Mouse (Mus musculus): ENCODE results near the gene Cux2.

Gene Cux2

DNA sequence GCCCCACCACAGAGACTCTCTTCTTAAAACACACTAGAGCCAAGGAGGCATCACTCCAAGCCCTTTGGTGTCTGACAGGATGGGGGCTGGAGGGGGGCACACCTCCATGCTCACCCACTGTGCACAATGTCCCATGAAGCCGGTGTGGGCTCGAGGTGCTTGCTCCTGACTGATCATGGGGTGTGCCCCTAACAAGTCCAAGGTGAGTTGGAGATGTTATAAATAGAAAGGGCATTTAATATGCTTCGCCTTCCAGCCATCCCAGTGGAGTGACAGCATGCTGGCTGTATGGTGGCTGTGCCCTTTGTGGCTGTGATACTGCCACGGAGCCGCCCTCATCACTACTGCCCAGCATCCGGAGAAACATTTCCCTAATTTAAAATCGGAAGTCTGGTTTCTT lies 87.5 kb downstream of the Cux2 start:
- DNase-seq (ENCODE audit: low spot score) = no peak

DNA sequence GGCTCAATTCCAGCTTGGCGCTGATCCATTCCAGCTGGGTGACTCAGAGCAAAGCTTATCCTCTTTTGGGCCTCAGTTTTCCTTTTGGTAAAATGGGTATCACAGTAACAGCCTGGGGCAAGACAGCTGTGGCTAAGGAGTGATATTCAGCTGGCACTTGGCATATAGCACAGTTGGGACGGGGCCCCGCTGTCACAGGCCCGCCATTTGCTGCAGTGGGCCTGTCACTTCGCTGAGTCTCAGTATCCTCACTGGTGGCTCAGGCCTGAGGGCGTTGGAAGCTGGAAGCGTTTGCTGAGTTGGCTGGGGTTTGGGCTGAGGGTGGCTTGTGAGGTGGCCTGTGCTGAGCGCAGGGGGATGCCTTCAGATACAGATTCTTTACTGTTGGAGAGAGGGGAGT lies 88.6 kb downstream of the Cux2 start:
- no peak for DNase-seq (ENCODE audit: low spot score)

- no peak for DNase-seq (ENCODE audit: low spot score)
Measured at GRCm38 (mm10) chr5:121959688-121960087, 90.2 kb downstream of the Cux2 start.

DNA sequence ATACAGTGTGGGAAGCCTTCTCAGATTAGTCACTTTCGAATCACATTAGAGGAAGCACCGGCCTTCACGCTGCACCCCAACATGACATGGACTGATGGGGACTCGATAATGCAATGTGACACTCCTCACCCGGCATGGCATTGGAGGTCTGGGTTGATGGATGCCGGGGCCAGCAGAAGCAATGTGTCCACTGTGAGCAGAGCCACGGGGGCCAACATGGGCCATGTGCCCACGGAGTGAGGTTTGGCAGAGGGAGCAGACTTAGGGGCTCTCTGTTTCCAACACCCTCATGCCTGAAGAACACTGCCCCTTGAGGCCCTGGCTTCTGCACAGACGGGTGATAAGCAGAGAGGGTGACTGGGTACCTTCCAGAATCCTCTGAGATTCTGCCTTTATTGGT lies 91.4 kb downstream of the Cux2 start:
- no peak for DNase-seq (ENCODE audit: low spot score)

DNA sequence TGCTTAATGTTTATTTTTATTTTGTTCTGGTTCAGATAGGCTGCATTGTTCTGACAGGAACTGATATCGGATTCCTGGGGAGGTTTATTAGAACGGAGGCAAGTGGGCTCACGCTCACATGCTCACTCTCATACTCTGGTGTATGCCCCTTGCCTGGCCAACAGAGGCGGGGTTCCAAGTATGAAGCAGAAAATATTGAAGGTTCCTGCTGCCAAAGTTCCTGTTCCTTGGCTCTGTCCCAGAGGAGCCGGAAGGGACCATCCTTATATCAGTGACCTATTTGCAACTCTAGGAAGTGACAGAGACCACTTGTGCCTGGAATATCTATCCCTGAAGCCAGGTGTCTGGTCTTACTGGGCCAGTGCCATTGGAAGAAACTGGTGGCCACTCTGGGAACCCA lies 94.1 kb downstream of the Cux2 start:
- no peak for DNase-seq (ENCODE audit: low spot score)

- no peak for DNase-seq (ENCODE audit: low spot score)
Measured at GRCm38 (mm10) chr5:121950175-121950574, 99.7 kb downstream of the Cux2 start.

- DNase-seq (ENCODE audit: low spot score) = no peak
Measured at GRCm38 (mm10) chr5:121949050-121949443, 100.9 kb downstream of the Cux2 start.

GRCm38 (mm10) chr5:121948302-121949049 lies 101.4 kb downstream of the Cux2 start:
- DNase-seq (ENCODE audit: low spot score) = no peak

- DNase-seq (ENCODE audit: low spot score) = no peak
Measured at GRCm38 (mm10) chr5:121946657-121947245, 103.2 kb downstream of the Cux2 start.

GRCm38 (mm10) chr5:121945819-121946218 lies 104.1 kb downstream of the Cux2 start:
- DNase-seq (ENCODE audit: low spot score) = no peak

- no peak for DNase-seq (ENCODE audit: low spot score)
Measured at GRCm38 (mm10) chr5:121944021-121944790, 105.7 kb downstream of the Cux2 start.

DNA sequence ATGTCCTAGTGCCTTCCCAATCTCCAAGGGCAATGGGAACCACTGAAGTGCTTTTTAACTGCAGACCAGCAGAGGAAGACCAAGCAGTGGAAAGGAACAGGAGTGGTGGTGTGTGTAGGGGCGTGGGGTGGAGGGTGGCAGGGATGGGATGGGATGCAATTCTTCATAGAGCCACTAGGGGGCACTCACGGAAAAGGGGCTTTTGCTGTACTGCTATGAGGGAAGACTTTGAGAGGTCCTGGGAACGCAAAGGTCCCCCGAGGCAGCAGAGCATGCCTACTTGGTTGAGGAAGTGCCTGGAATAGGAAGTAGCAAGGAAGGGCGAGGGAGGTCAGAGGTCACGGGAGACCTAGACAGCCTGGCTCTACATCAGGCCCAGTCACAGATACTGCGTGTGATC lies 106.4 kb downstream of the Cux2 start:
- DNase-seq (ENCODE audit: low spot score) = no peak

- no peak for DNase-seq (ENCODE audit: low spot score)
Measured at GRCm38 (mm10) chr5:121938065-121938849, 111.6 kb downstream of the Cux2 start.

DNA sequence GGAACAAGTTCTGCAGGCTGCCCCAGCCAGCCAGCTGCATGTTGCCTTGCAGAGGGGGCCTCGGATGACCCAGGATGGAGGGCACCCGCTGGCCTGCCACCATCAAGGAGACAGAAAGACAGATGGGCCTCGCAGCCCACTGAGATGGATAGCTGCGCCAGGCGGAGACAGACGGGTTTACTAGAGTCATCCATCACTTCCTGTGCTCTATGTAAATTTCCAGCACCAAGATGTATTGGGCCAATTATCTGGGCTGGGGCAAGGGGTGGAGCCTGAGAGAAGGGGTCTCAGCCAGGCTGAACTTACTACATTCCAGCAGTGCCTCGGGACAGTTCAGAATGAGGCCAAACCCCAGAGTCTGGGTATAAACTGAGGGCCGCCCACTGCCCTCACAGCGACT lies 119.6 kb downstream of the Cux2 start:
- no peak for DNase-seq (ENCODE audit: low spot score)

GRCm38 (mm10) chr5:121928362-121929000 lies 121.4 kb downstream of the Cux2 start:
- no peak for DNase-seq (ENCODE audit: low spot score)

- DNase-seq (ENCODE audit: low spot score) = no peak
Measured at GRCm38 (mm10) chr5:121926543-121926814, 123.4 kb downstream of the Cux2 start.

- DNase-seq (ENCODE audit: low spot score) = no peak
Measured at GRCm38 (mm10) chr5:121925751-121926542, 124.0 kb downstream of the Cux2 start.

DNA sequence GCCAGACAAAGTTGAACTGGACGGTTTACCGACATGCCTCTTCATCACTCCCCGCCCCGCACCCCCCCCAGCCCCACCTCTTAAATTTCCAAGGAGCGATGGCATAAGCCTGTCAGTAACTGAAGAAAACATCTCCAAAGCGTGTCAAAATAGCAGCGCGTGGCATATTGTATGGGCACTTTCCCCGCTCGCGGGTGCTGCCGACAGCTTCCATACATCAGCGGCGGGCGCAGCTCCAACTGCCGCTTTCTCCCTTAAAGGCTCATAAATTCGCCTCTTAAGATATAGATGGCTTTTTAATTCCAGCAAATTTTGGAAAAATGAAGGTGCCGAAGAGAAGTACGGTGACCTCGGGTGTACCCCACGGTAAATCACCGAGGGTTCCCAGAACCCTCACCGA lies 124.6 kb downstream of the Cux2 start:
- no peak for DNase-seq (ENCODE audit: low spot score)

GRCm38 (mm10) chr5:121924423-121924822 lies 125.5 kb downstream of the Cux2 start:
- no peak for DNase-seq (ENCODE audit: low spot score)

- DNase-seq (ENCODE audit: low spot score) = no peak
Measured at GRCm38 (mm10) chr5:121922942-121923826, 126.7 kb downstream of the Cux2 start.
